Mouse (Mus musculus): Measurements from ENCODE around the gene Inip. TPM values are rescaled to one million over a fixed set of nuclear protein-coding genes. Genes with fewer than 3 reads are reported as not detected.

Inip gene
- polyA plus RNA-seq, 1 experiment from 2014 or later: 40.4 TPM

DNA sequence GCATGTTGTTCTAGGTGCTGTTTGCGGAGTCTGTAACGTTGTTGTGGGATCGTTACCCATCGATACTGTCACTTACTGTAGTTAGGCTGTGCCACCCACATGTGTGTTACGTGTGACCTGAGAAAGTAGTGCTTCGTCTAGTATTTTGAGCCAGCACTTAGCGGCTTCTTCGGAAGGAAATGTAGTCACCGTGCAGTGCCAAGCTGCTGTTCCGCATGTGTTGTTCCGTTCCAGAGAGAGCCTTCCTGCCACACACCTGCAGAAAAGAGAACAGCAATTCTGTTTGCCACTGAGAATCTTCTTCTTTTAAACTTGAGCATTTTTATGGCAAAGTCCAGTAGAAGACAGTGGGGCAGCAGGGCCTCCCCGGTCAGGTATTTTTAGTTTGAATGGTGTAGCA, 74.9 kb downstream of the Inip start:
- Histone ChIP-seq H3K27me3 (replicated peaks) (no peaks in the 10 kb centered on the region), H3K4me2 (replicated peaks) (no peak overlapping the region), H3K36me3 (no peaks in the 10 kb centered on the region), H3K4me3 (replicated peaks) (no peak overlapping the region), H3K9ac (no peak overlapping the region), H3K27ac (no peak overlapping the region), H3K4me1 (replicated peaks) (no peaks in the 10 kb centered on the region), H3K9me3 (no peaks in the 10 kb centered on the region)
- no peak for ATAC-seq
- WGBS: 93% methylated on average over 12 of the region's 12 CpGs

DNA sequence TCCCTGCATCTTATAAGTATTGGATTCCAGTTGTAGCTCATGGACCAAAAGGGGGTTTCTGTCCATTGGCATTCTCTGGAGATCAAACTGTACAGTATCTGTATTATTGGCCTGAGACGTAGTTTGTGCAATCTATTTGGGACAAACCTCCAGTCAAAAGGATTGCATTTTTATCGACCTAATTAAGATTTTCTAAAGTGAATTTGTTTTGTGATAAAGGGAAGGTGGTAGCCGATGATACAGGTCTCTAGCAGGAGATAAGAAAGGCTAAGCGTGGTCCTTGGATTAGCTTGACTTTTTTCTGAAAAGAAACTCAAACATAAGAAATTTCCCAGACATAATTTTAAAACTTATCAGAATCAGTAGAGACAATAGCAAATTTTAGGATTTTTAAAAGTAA, 75.8 kb downstream of the Inip start:
- Histone ChIP-seq H3K4me1 (replicated peaks) (no peaks in the 10 kb centered on the region), H3K4me2 (replicated peaks) (no peak overlapping the region), H3K36me3 (no peaks in the 10 kb centered on the region), H3K9ac (no peak overlapping the region), H3K27ac (no peak overlapping the region), H3K27me3 (replicated peaks) (no peaks in the 10 kb centered on the region), H3K4me3 (replicated peaks) (no peak overlapping the region), H3K9me3 (no peaks in the 10 kb centered on the region)
- WGBS: 76% methylated on average over 4 of the region's 4 CpGs
- no peak for ATAC-seq

DNA sequence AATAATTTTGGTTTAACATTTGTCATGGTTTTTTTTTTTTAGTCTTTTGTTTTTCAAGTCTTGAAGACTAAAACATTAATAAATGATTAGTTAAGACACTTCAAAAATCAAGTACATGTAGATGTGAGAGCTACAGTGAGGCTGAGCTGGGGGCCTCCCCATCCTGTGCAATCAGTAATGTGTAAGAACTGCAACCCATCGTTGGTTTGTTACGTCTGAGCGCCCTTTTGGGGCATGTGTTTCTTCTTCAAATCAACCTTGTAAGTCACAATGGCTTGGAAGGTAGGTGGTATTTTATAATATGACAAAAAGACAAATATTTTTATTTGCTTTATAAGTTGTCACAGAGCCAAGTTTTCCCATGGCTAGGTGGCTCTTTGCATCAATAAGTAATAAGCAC, 79.6 kb downstream of the Inip start:
- Histone ChIP-seq H3K27me3 (replicated peaks) (no peaks in the 10 kb centered on the region), H3K4me1 (replicated peaks) (no peaks in the 10 kb centered on the region), H3K4me2 (replicated peaks) (no peak overlapping the region), H3K4me3 (replicated peaks) (no peak overlapping the region), H3K27ac (no peak overlapping the region), H3K9me3 (no peaks in the 10 kb centered on the region), H3K36me3 (no peaks in the 10 kb centered on the region), H3K9ac (no peak overlapping the region)
- ATAC-seq: no peak
- 92% methylated on average over 3 of the region's 3 CpGs for WGBS

Other genes starting within 250 kb of the Inip start
- gene Hsdl2, start 220.0 kb downstream of the Inip start, polyA plus RNA-seq (2015; fragmentation: Nextera tagmentation; extraction: Ambion mirVana): 17.6 and 20.2 TPM in 2 replicates
- gene E130308A19Rik, start 175.4 kb downstream of the Inip start, polyA plus RNA-seq (2015; fragmentation: Nextera tagmentation; extraction: Ambion mirVana): 14.7 and 15.1 TPM in 2 replicates
- gene Snx30, start 4.3 kb upstream of the Inip start, polyA plus RNA-seq (2015; fragmentation: Nextera tagmentation; extraction: Ambion mirVana): 4.9 and 6.6 TPM in 2 replicates
- not detected in 2 replicates for gene Slc46a2, start 113.5 kb upstream of the Inip start, polyA plus RNA-seq (2015; fragmentation: Nextera tagmentation; extraction: Ambion mirVana)
- not detected in 2 replicates for gene Mup4, start 159.1 kb upstream of the Inip start, polyA plus RNA-seq (2015; fragmentation: Nextera tagmentation; extraction: Ambion mirVana)
- not detected in 2 replicates for gene Mup6, start 162.7 kb upstream of the Inip start, polyA plus RNA-seq (2015; fragmentation: Nextera tagmentation; extraction: Ambion mirVana)

All from intestine, embryonic 15.5 days (tissue).